Mouse (Mus musculus): Measurements from ENCODE around the gene Cemip2. TPM values are rescaled to one million over a fixed set of nuclear protein-coding genes. Genes with fewer than 3 reads are reported as not detected.
A peak's percentile ranks its signal among the peaks of the same experiment; 100 is the strongest.

Gene Cemip2
- polyA plus RNA-seq, 1 experiment from 2014 or later: 28.8 TPM

- Histone ChIP-seq H3K9me3 (replicated peaks; ENCODE audit: control insufficient read depth, low read length, poor library complexity, severe bottlenecking) (no peaks in the 10 kb centered on the region), H3K27ac (ENCODE audit: low read length) (peak overlapping the region; percentile 90), H3K27me3 (ENCODE audit: control insufficient read depth, insufficient read depth, low read depth, low read length) (no peaks in the 10 kb centered on the region), H3K4me2 (ENCODE audit: low read length) (peak overlapping the region; percentile 42; the same call in 1 of the 2 replicates), H3K9ac (ENCODE audit: low read depth, low read length) (no peak overlapping the region), H3K4me3 (ENCODE audit: low read depth, low read length) (no peak overlapping the region), H3K36me3 (ENCODE audit: control insufficient read depth, insufficient read depth, low read length) (no peaks in the 10 kb centered on the region), H3K4me1 (ENCODE audit: control insufficient read depth, insufficient read depth, low read length) (peaks cover 76% of the 10 kb centered on the region)
- 66% methylated on average over 3 of the region's 3 CpGs for WGBS
- no peak for ATAC-seq
Observed at GRCm38 (mm10) chr19:21783717-21784116, 5.6 kb downstream of the Cemip2 start.

GRCm38 (mm10) chr19:21784331-21785131 lies 6.4 kb downstream of the Cemip2 start:
- no peaks in the 10 kb centered on the region for H3K36me3 ChIP-seq (ENCODE audit: control insufficient read depth, insufficient read depth, low read length)
- H3K4me1 ChIP-seq (ENCODE audit: control insufficient read depth, insufficient read depth, low read length): peaks cover 77% of the 10 kb centered on the region
- H3K27me3 ChIP-seq (ENCODE audit: control insufficient read depth, insufficient read depth, low read depth, low read length): no peaks in the 10 kb centered on the region
- H3K4me2 ChIP-seq (ENCODE audit: low read length): peak overlapping the region; percentile 42
- peak overlapping the region; percentile 56 for H3K9ac ChIP-seq (ENCODE audit: low read depth, low read length)
- ATAC-seq: peak; percentile 63
- H3K4me3 ChIP-seq (ENCODE audit: low read depth, low read length): peak overlapping the region; percentile 2
- WGBS: 4% methylated on average over 8 of the region's 8 CpGs
- H3K9me3 ChIP-seq (replicated peaks; ENCODE audit: control insufficient read depth, low read length, poor library complexity, severe bottlenecking): no peaks in the 10 kb centered on the region
- peak overlapping the region; percentile 90 for H3K27ac ChIP-seq (ENCODE audit: low read length)

DNA sequence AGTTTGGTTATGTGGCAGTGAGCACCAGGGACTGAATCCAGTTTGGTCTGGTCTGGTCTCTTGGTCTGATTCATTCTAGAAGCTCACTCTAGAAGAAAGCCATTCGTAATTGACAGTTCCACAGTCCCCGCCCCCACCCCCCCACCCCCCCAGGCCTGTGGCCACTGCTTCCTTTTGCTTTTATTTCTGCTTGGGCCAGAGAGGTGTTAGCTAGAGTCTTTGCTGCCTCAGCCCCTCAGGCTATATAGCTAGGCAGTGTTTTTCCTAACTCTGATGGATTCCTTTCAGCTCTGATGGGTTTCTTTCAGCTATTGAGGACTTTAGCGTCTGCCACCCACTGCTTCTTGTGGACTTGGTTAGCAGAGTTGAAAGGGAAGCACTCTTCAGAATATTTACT lies 7.0 kb downstream of the Cemip2 start:
- Histone ChIP-seq H3K27me3 (ENCODE audit: control insufficient read depth, insufficient read depth, low read depth, low read length) (no peaks in the 10 kb centered on the region), H3K4me1 (ENCODE audit: control insufficient read depth, insufficient read depth, low read length) (peaks cover 76% of the 10 kb centered on the region), H3K4me2 (ENCODE audit: low read length) (peak overlapping the region; percentile 42), H3K36me3 (ENCODE audit: control insufficient read depth, insufficient read depth, low read length) (no peaks in the 10 kb centered on the region), H3K9me3 (replicated peaks; ENCODE audit: control insufficient read depth, low read length, poor library complexity, severe bottlenecking) (no peaks in the 10 kb centered on the region), H3K4me3 (ENCODE audit: low read depth, low read length) (no peak overlapping the region), H3K9ac (ENCODE audit: low read depth, low read length) (peak overlapping the region; percentile 56; the same call in 1 of the 2 replicates), H3K27ac (ENCODE audit: low read length) (peak overlapping the region; percentile 90)
- peak; percentile 9; the same call in 1 of the 2 replicates for ATAC-seq
- WGBS: 4% methylated on average over 3 of the region's 3 CpGs

DNA sequence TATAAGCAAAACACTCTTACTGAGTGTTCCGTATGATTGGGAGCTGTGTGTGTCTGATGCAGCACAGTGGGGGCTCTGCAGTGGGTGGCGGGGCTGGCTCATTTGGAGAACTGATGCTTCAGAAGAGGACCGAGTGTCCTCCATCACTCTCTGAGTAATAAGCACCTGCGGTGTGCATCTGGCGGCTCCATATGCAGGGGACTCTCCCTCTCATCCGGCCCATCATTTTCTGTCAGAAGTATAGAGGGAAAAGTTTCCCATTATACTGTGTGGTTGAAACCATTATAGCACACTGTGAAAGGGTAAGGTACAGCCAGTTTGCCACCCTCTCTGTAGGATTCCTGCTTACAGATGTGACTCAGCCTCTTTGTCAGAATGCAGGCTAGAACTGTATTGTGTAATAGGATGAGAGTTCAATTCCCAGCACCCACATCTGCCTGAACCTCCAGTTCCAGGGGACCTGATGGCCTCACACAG lies 8.9 kb downstream of the Cemip2 start:
- Histone ChIP-seq H3K4me2 (ENCODE audit: low read length) (0 out of 2 replicates have a peak overlapping the region, but pooled peaks have one; percentile 19), H3K27me3 (ENCODE audit: control insufficient read depth, insufficient read depth, low read depth, low read length) (no peaks in the 10 kb centered on the region), H3K9me3 (replicated peaks; ENCODE audit: control insufficient read depth, low read length, poor library complexity, severe bottlenecking) (no peaks in the 10 kb centered on the region), H3K4me1 (ENCODE audit: control insufficient read depth, insufficient read depth, low read length) (peaks cover 62% of the 10 kb centered on the region), H3K36me3 (ENCODE audit: control insufficient read depth, insufficient read depth, low read length) (no peaks in the 10 kb centered on the region), H3K27ac (ENCODE audit: low read length) (peak overlapping the region; percentile 63; the same call in 1 of the 2 replicates), H3K4me3 (ENCODE audit: low read depth, low read length) (no peak overlapping the region), H3K9ac (ENCODE audit: low read depth, low read length) (0 out of 2 replicates have a peak overlapping the region, but pooled peaks have one; percentile 38)
- ATAC-seq: no peak
- 33% methylated on average over 6 of the region's 6 CpGs for WGBS

- Histone ChIP-seq H3K4me3 (ENCODE audit: low read depth, low read length) (no peak overlapping the region), H3K4me2 (ENCODE audit: low read length) (peak overlapping the region; percentile 45), H3K27ac (ENCODE audit: low read length) (peak overlapping the region; percentile 84), H3K9me3 (replicated peaks; ENCODE audit: control insufficient read depth, low read length, poor library complexity, severe bottlenecking) (no peaks in the 10 kb centered on the region), H3K27me3 (ENCODE audit: control insufficient read depth, insufficient read depth, low read depth, low read length) (no peaks in the 10 kb centered on the region), H3K36me3 (ENCODE audit: control insufficient read depth, insufficient read depth, low read length) (peaks cover 4% of the 10 kb centered on the region; the same call in 1 of the 2 replicates), H3K4me1 (ENCODE audit: control insufficient read depth, insufficient read depth, low read length) (peaks cover 46% of the 10 kb centered on the region), H3K9ac (ENCODE audit: low read depth, low read length) (peak overlapping the region; percentile 36; the same call in 1 of the 2 replicates)
- ATAC-seq: no peak
- WGBS: 9% methylated on average over 8 of the region's 8 CpGs
Observed at GRCm38 (mm10) chr19:21788999-21789398, 10.9 kb downstream of the Cemip2 start.

DNA sequence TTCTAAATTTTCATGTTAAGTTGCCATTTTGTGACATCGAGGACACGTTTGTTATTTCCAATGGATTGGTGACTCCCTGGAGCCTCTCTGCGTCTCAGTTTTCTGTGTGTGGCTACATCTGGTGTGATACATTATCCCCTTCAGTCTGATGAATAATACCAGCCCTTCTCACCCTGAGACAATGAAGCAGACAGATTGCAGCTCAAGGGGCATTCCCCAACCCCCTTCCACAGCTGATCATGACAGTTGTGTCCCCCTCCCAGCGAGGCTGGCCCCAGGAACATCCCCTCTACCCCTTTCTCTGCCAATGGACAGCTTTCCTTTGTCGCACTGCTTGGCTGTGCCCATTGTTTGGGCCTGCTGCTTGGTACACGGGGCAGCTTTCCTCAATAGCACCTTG lies 11.5 kb downstream of the Cemip2 start:
- H3K27ac ChIP-seq (ENCODE audit: low read length): peak overlapping the region; percentile 84
- no peaks in the 10 kb centered on the region for H3K9me3 ChIP-seq (replicated peaks; ENCODE audit: control insufficient read depth, low read length, poor library complexity, severe bottlenecking)
- H3K4me2 ChIP-seq (ENCODE audit: low read length): no peak overlapping the region
- peak; percentile 40 for ATAC-seq
- 5% methylated on average over 6 of the region's 6 CpGs for WGBS
- H3K9ac ChIP-seq (ENCODE audit: low read depth, low read length): no peak overlapping the region
- no peaks in the 10 kb centered on the region for H3K27me3 ChIP-seq (ENCODE audit: control insufficient read depth, insufficient read depth, low read depth, low read length)
- H3K4me3 ChIP-seq (ENCODE audit: low read depth, low read length): no peak overlapping the region
- peaks cover 8% of the 10 kb centered on the region; the same call in 1 of the 2 replicates for H3K36me3 ChIP-seq (ENCODE audit: control insufficient read depth, insufficient read depth, low read length)
- H3K4me1 ChIP-seq (ENCODE audit: control insufficient read depth, insufficient read depth, low read length): peaks cover 39% of the 10 kb centered on the region

DNA sequence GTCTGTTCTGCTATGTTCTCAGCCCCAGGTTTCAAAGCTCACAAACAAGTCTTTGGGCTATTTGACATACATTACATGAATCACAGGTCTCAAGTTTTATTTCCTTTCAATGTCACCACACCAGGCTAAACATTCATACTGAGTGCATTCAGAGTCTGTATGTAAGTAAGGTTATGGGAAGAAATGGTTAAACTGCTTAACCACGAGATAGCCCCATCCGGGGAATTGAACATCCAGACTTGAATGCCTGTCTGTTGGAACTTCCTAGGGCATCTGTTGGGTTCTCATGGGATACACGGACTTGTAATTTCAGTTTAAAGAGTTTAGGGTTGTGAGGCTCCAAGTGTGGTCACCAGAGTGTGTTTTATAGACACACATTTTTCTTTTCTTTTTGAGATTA lies 13.2 kb downstream of the Cemip2 start:
- Histone ChIP-seq H3K9ac (ENCODE audit: low read depth, low read length) (no peak overlapping the region), H3K4me2 (ENCODE audit: low read length) (no peak overlapping the region), H3K36me3 (ENCODE audit: control insufficient read depth, insufficient read depth, low read length) (peaks cover 8% of the 10 kb centered on the region; the same call in 1 of the 2 replicates), H3K27ac (ENCODE audit: low read length) (no peak overlapping the region), H3K4me1 (ENCODE audit: control insufficient read depth, insufficient read depth, low read length) (peaks cover 26% of the 10 kb centered on the region), H3K4me3 (ENCODE audit: low read depth, low read length) (no peak overlapping the region), H3K27me3 (ENCODE audit: control insufficient read depth, insufficient read depth, low read depth, low read length) (no peaks in the 10 kb centered on the region), H3K9me3 (replicated peaks; ENCODE audit: control insufficient read depth, low read length, poor library complexity, severe bottlenecking) (no peaks in the 10 kb centered on the region)
- ATAC-seq: no peak
- 62% methylated on average over 3 of the region's 3 CpGs for WGBS

DNA sequence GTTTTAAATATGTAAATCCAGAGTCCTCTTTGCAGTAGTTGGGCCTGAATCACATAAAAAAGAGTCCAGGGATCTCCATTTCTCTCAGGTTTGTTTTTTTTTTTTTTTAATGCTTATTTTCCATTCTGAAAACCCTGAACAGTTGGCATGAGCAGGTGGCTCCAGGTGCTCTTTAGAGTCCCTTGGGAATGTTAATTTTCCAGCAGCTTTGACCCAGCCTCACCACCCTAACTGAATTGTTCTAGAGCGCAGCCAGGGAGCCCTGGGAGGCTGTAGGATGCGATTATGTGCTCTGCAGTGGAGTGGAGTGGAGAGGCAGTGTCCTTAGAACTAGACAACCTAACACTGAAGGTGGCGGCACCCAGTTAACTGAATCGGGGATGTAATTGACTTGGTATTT lies 13.7 kb downstream of the Cemip2 start:
- ATAC-seq: no peak
- WGBS: 63% methylated on average over 4 of the region's 4 CpGs
- Histone ChIP-seq H3K9me3 (replicated peaks; ENCODE audit: control insufficient read depth, low read length, poor library complexity, severe bottlenecking) (no peaks in the 10 kb centered on the region), H3K4me3 (ENCODE audit: low read depth, low read length) (no peak overlapping the region), H3K4me1 (ENCODE audit: control insufficient read depth, insufficient read depth, low read length) (peaks cover 24% of the 10 kb centered on the region), H3K36me3 (ENCODE audit: control insufficient read depth, insufficient read depth, low read length) (peaks cover 8% of the 10 kb centered on the region; the same call in 1 of the 2 replicates), H3K4me2 (ENCODE audit: low read length) (no peak overlapping the region), H3K27me3 (ENCODE audit: control insufficient read depth, insufficient read depth, low read depth, low read length) (no peaks in the 10 kb centered on the region), H3K27ac (ENCODE audit: low read length) (no peak overlapping the region), H3K9ac (ENCODE audit: low read depth, low read length) (no peak overlapping the region)

- 95% methylated on average over 26 of the region's 26 CpGs for WGBS
- no peaks in the 10 kb centered on the region for H3K27me3 ChIP-seq (ENCODE audit: control insufficient read depth, insufficient read depth, low read depth, low read length)
- H3K27ac ChIP-seq (ENCODE audit: low read length): no peak overlapping the region
- no peak overlapping the region for H3K4me2 ChIP-seq (ENCODE audit: low read length)
- no peaks in the 10 kb centered on the region for H3K9me3 ChIP-seq (replicated peaks; ENCODE audit: control insufficient read depth, low read length, poor library complexity, severe bottlenecking)
- H3K4me3 ChIP-seq (ENCODE audit: low read depth, low read length): no peak overlapping the region
- H3K4me1 ChIP-seq (ENCODE audit: control insufficient read depth, insufficient read depth, low read length): peaks cover 18% of the 10 kb centered on the region
- H3K9ac ChIP-seq (ENCODE audit: low read depth, low read length): no peak overlapping the region
- peaks cover 11% of the 10 kb centered on the region for H3K36me3 ChIP-seq (ENCODE audit: control insufficient read depth, insufficient read depth, low read length)
- no peak for ATAC-seq
Observed at GRCm38 (mm10) chr19:21792587-21793175, 14.5 kb downstream of the Cemip2 start.
